Mouse (Mus musculus) adrenal gland, adult (tissue): ENCODE measurements around the gene Ctnna2.

Source experiments
- DNase-seq, 2 experiments: peaks; one replicate each; pipeline ENCODE4 v3.0.0; 2022 to 2023; ENCODE audit warnings: low spot score in 1 of 2; ENCODE audit not compliant: inconsistent age in 2 of 2

Ctnna2 gene

GRCm38 (mm10) chr6:76984773-76985172 is 994.7 kb downstream of the Ctnna2 start:
- DNase-seq, result no peak

GRCm38 (mm10) chr6:76981651-76982050 is 997.8 kb downstream of the Ctnna2 start:
- DNase-seq, result no peak

GRCm38 (mm10) chr6:76979247-76979850 is 1000.1 kb downstream of the Ctnna2 start:
- DNase-seq, result no peak

GRCm38 (mm10) chr6:76977817-76978216 is 1001.7 kb downstream of the Ctnna2 start:
- no peak for DNase-seq

GRCm38 (mm10) chr6:76974297-76974696 is 1005.2 kb downstream of the Ctnna2 start:
- DNase-seq, result no peak

DNA sequence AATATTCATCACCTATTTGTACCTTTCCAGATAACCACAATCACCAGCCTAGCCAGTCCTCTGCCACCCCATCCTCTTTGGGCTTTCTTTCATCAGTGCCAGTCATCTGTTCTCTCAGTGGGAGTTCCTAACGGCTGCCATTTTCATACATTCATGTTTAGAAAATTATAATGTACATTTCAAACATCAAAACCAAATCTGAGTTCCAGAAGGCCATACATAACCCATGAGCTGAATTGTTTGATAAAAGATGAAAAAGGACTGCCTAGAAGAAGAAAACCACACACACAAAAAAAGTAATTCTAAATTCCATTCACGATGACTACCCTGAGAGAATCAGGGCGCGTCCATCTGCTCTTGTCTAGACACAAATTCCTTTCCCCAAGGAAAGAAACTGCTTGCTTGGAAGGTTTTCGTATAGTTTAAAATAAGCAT is 1014.5 kb downstream of the Ctnna2 start:
- DNase-seq, result no peak

DNA sequence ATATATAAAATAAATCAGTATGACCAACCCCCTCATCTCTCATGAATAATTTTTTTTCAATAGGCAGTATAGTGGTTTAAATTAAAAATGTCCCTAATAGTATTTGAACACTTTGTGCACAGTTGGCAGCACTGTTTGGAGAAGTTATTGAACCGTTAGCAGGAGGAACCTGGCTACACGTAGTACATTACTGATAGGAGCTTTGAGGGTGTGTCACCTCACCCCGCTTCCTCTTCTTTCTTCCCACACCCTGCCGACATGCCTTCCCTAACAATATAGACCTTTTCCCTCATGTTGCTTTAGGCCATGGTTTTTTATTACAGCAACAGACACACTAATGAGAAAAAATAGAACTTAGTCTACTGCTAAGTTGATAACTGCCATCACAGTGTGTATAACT is 1071.4 kb downstream of the Ctnna2 start:
- DNase-seq, result no peak

GRCm38 (mm10) chr6:76897156-76897555 is 1082.3 kb downstream of the Ctnna2 start:
- no peak for DNase-seq
